9 mouse cellular contexts compared by ENCODE assay signal in genomic region chr7:4513236-4513635, GRCm38 (mm10). TPM values are rescaled to one million over a fixed set of nuclear protein-coding genes. Genes with fewer than 3 reads are reported as not detected.
DNase-seq lines count a peak whose midpoint lies in the region; ATAC-seq and TF ChIP-seq lines count a peak whose summit lies in the region.
"Had no signal": no experiment of that assay in that cellular context is flagged by ENCODE, and none has a peak within 500 bp of the region (broad histone marks: within the 10 kb centered on the region; RNA-seq: fewer than 3 reads in every experiment).

No protein-coding gene starts in this region.

- no peak overlapping the region for H3K4me3 ChIP-seq in hindbrain, embryonic 10.5 days
- no peak overlapping the region for H3K4me3 ChIP-seq in hindbrain, embryonic 16.5 days (ENCODE audit: low read length)
- no peak overlapping the region for H3K4me3 ChIP-seq in CH12.LX (replicated peaks in 1 of 3; ENCODE audit: low read depth in 2 of 3, low read length in 2 of 3, poor library complexity in 1 of 3)
- no peak overlapping the region for H3K4me3 ChIP-seq in cortical plate, adult 2 months (ENCODE audit: insufficient read depth, low read length)
- H3K4me3 ChIP-seq in megakaryocyte, embryonic 14.5 days (replicated peaks): peak overlapping the region; percentile 40
- H3K4me3 ChIP-seq: neural tube, embryonic 13.5 days had no signal

- TF ChIP-seq RAD21 in CH12.LX (IDR thresholded peaks at IDR 0.05; ENCODE audit: low read depth, low read length): peak; percentile 39

- H3K27me3 ChIP-seq in hindbrain, embryonic 10.5 days (ENCODE audit: insufficient read depth, poor library complexity, severe bottlenecking): peaks cover 16% of the 10 kb centered on the region
- no peaks in the 10 kb centered on the region for H3K27me3 ChIP-seq in hindbrain, embryonic 16.5 days (replicated peaks; ENCODE audit: control insufficient read depth, insufficient read depth, low read length)
- no peaks in the 10 kb centered on the region for H3K27me3 ChIP-seq in CH12.LX (replicated peaks)
- no peaks in the 10 kb centered on the region for H3K27me3 ChIP-seq in megakaryocyte, embryonic 14.5 days (replicated peaks)
- H3K27me3 ChIP-seq: neural tube, embryonic 13.5 days had no signal

- TF ChIP-seq CTCF in CH12.LX (conservative IDR thresholded peaks at IDR 0.05 in 1 of 2, IDR thresholded peaks at IDR 0.05 in 1 of 2; ENCODE audit: low read depth in 2 of 2, low read length in 2 of 2): peak; percentile 85 to 96
- peak; percentile 69 for TF ChIP-seq CTCF in cortical plate, adult 2 months (IDR thresholded peaks at IDR 0.05; ENCODE audit: extremely low read depth, insufficient read depth, low read length)

- no peaks in the 10 kb centered on the region for H3K36me3 ChIP-seq in hindbrain, embryonic 10.5 days
- no peaks in the 10 kb centered on the region for H3K36me3 ChIP-seq in hindbrain, embryonic 16.5 days (ENCODE audit: control insufficient read depth, insufficient read depth, low read length)
- no peaks in the 10 kb centered on the region for H3K36me3 ChIP-seq in CH12.LX (replicated peaks in 1 of 2; ENCODE audit: control insufficient read depth in 1 of 2, insufficient read depth in 1 of 2, low read length in 1 of 2)
- H3K36me3 ChIP-seq in megakaryocyte, embryonic 14.5 days (replicated peaks; ENCODE audit: low read length): peaks cover 2% of the 10 kb centered on the region
- H3K36me3 ChIP-seq: neural tube, embryonic 13.5 days had no signal

- no peak overlapping the region for H3K27ac ChIP-seq in hindbrain, embryonic 10.5 days
- H3K27ac ChIP-seq in hindbrain, embryonic 16.5 days (ENCODE audit: low read depth, low read length): no peak overlapping the region
- no peak overlapping the region for H3K27ac ChIP-seq in CH12.LX (ENCODE audit: insufficient read depth, low read depth)
- no peak overlapping the region for H3K27ac ChIP-seq in cortical plate, adult 2 months (ENCODE audit: insufficient read depth, low read length)
- H3K27ac ChIP-seq: neural tube, embryonic 13.5 days had no signal

- WGBS in hindbrain, embryonic 10.5 days: 34% methylated on average over 13 of the region's 13 CpGs
- WGBS in hindbrain, embryonic 16.5 days: 37% methylated on average over 13 of the region's 13 CpGs

- no peak overlapping the region for H3K9ac ChIP-seq in hindbrain, embryonic 16.5 days (ENCODE audit: low read depth, low read length)
- H3K9ac ChIP-seq in CH12.LX (ENCODE audit: insufficient read depth, low read depth): no peak overlapping the region

- no peak for TF ChIP-seq POLR2A in CH12.LX (IDR thresholded peaks at IDR 0.05; ENCODE audit: low read depth, low read length)
- no peak for TF ChIP-seq POLR2A in cortical plate, adult 2 months (IDR thresholded peaks at IDR 0.05; ENCODE audit: extremely low read depth, insufficient read depth, low read length)

- TF ChIP-seq EP300 in CH12.LX (IDR thresholded peaks at IDR 0.05; ENCODE audit: low read length): no peak

- H3K4me2 ChIP-seq in hindbrain, embryonic 16.5 days (ENCODE audit: low read length): no peak overlapping the region
- H3K4me2 ChIP-seq in CH12.LX (ENCODE audit: insufficient read depth, low read depth, poor library complexity, severe bottlenecking): no peak overlapping the region
- H3K4me2 ChIP-seq: neural tube, embryonic 13.5 days had no signal

- peak; percentile 47 for DNase-seq in hindbrain, embryonic 10.5 days (ENCODE audit: low spot score)
- DNase-seq in CH12.LX (ENCODE audit: extremely low read depth): peak; percentile 67
- no peak for DNase-seq in right cerebral cortex, postnatal 25 days

- peaks cover 32% of the 10 kb centered on the region for H3K4me1 ChIP-seq in hindbrain, embryonic 10.5 days (replicated peaks)
- H3K4me1 ChIP-seq in hindbrain, embryonic 16.5 days (ENCODE audit: control insufficient read depth, insufficient read depth, low read depth, low read length): no peaks in the 10 kb centered on the region
- H3K4me1 ChIP-seq in CH12.LX (ENCODE audit: control insufficient read depth in 1 of 2, insufficient read depth in 2 of 2): peaks cover 5 to 22% of the 10 kb centered on the region in 2 experiments; a peak in 3 of 4 replicates
- no peaks in the 10 kb centered on the region for H3K4me1 ChIP-seq in cortical plate, adult 2 months (ENCODE audit: control insufficient read depth, insufficient read depth, low read length)
- peaks cover 68% of the 10 kb centered on the region for H3K4me1 ChIP-seq in megakaryocyte, embryonic 14.5 days

- H3K79me2 ChIP-seq in CH12.LX (replicated peaks; ENCODE audit: control insufficient read depth, extremely low read depth, insufficient read depth, poor library complexity, severe bottlenecking): no peaks in the 10 kb centered on the region

- dilution Hi-C loops in CH12.LX (cut with MboI; ENCODE audit: extremely low pct_ligation_motif_present, extremely low pct_unique_long_range_greater_than_20kb, low sequenced_read_pairs): no loop called here

- no peak for ATAC-seq in hindbrain, embryonic 16.5 days
- ATAC-seq in inflammation-experienced regulatory T-cells, adult 6 months: peak; percentile 51
- no peak for ATAC-seq in frontal cortex, adult (ENCODE audit: low TSS enrichment)

- peaks cover 2% of the 10 kb centered on the region; the same call in 1 of the 2 replicates for H3K9me3 ChIP-seq in hindbrain, embryonic 10.5 days
- H3K9me3 ChIP-seq in hindbrain, embryonic 16.5 days (ENCODE audit: control insufficient read depth, low read length): no peaks in the 10 kb centered on the region
- H3K9me3 ChIP-seq in CH12.LX (replicated peaks; ENCODE audit: low read length): no peaks in the 10 kb centered on the region
- no peaks in the 10 kb centered on the region for H3K9me3 ChIP-seq in megakaryocyte, embryonic 14.5 days
- H3K9me3 ChIP-seq: neural tube, embryonic 13.5 days had no signal

- in situ Hi-C loops in CH12.LX (cut with MboI; ENCODE audit: low pct_ligation_motif_present, low pct_unique_long_range_greater_than_20kb, low sequenced_read_pairs): loop anchor here (10.0 kb wide), 1 partner anchor 388 kb away; no protein-coding TSS in a partner anchor

TF ChIP-seq in CH12.LX, 34 proteins besides CTCF, POLR2A, EP300 and RAD21 (continues in another document):
- TF ChIP-seq SMC3 (IDR thresholded peaks at IDR 0.05; ENCODE audit: low read depth, low read length): peak; percentile 68

RNA-seq across cellular contexts. Expression of gene Tnnt1, which starts 2.9 kb away (rescaled TPM):
- 5.7 and 6.2 TPM in 2 replicates for polyA plus RNA-seq in hindbrain, embryonic 10.5 days (2016; fragmentation: Nextera tagmentation; extraction: Ambion mirVana)
- polyA plus RNA-seq in hindbrain, embryonic 16.5 days (2015; fragmentation: Nextera tagmentation; extraction: Ambion mirVana): 3.7 and 15.9 TPM in 2 replicates
- total RNA-seq in CH12.LX (2012; rRNA removed) (0.25 and 0.30 TPM in 2 replicates), CH12.LX (2014; rRNA removed) (0.53 TPM in 1 of 2 replicates, not detected in the other)
- polyA plus RNA-seq in CH12.LX (2012; ENCODE audit: insufficient read length, low read depth): 0.36 and 0.76 TPM in 2 replicates
- polyA plus RNA-seq in cortical plate, adult 2 months (2012; rRNA removed): 9.6 and 10.1 TPM in 2 replicates
- polyA plus RNA-seq in inflammation-experienced regulatory T-cells, adult 6 months (2017; shearing (Covaris generic)): 1 to 10 TPM; 6.4 to 8.0 (median 6.9) TPM
- 38.2 TPM in 1 of 2 replicates, not detected in the other for polyA plus RNA-seq in megakaryocyte, embryonic 14.5 days (2012; ENCODE audit: insufficient read depth, low replicate concordance)

RNA-seq across cellular contexts. Expression of gene Tnni3, which starts 10.8 kb away (rescaled TPM):
- polyA plus RNA-seq in hindbrain, embryonic 10.5 days (2016; fragmentation: Nextera tagmentation; extraction: Ambion mirVana): 2.5 and 3.5 TPM in 2 replicates
- polyA plus RNA-seq in hindbrain, embryonic 16.5 days (2015; fragmentation: Nextera tagmentation; extraction: Ambion mirVana): 1.7 and 2.0 TPM in 2 replicates
- total RNA-seq in CH12.LX (2012; rRNA removed) (0.51 and 0.59 TPM in 2 replicates), CH12.LX (2014; rRNA removed) (0.64 TPM in 1 of 2 replicates, not detected in the other)
- polyA plus RNA-seq in CH12.LX (2012; ENCODE audit: insufficient read length, low read depth): 1.6 and 2.0 TPM in 2 replicates
- 1.3 and 1.9 TPM in 2 replicates for polyA plus RNA-seq in cortical plate, adult 2 months (2012; rRNA removed)
- 1 to 10 TPM in 2 of 3 experiments, under 1 TPM in 1; 0.48 to 3.4 (median 1.4) TPM for polyA plus RNA-seq in inflammation-experienced regulatory T-cells, adult 6 months (2017; shearing (Covaris generic))
- polyA plus RNA-seq in megakaryocyte, embryonic 14.5 days (2012; ENCODE audit: insufficient read depth, low replicate concordance): 3.9 TPM in 1 of 2 replicates, not detected in the other

RNA-seq across cellular contexts. Expression of gene Ppp1r12c, which starts 11.8 kb away (rescaled TPM):
- 40.8 and 45.8 TPM in 2 replicates for polyA plus RNA-seq in hindbrain, embryonic 10.5 days (2016; fragmentation: Nextera tagmentation; extraction: Ambion mirVana)
- 18.3 and 38.5 TPM in 2 replicates for polyA plus RNA-seq in hindbrain, embryonic 16.5 days (2015; fragmentation: Nextera tagmentation; extraction: Ambion mirVana)
- total RNA-seq in CH12.LX (2012; rRNA removed): 55.8 and 60.5 TPM in 2 replicates
- 71.0 and 78.1 TPM in 2 replicates for total RNA-seq in CH12.LX (2014; rRNA removed)
- 103 and 112 TPM in 2 replicates for polyA plus RNA-seq in CH12.LX (2012; ENCODE audit: insufficient read length, low read depth)
- 105 and 107 TPM in 2 replicates for polyA plus RNA-seq in cortical plate, adult 2 months (2012; rRNA removed)
- 10 to 100 TPM; 19.1 to 23.9 (median 19.4) TPM for polyA plus RNA-seq in inflammation-experienced regulatory T-cells, adult 6 months (2017; shearing (Covaris generic))
- 267 and 1,249 TPM in 2 replicates for polyA plus RNA-seq in megakaryocyte, embryonic 14.5 days (2012; ENCODE audit: insufficient read depth, low replicate concordance)

RNA-seq across cellular contexts. Expression of gene Dnaaf3, which starts 19.0 kb away (rescaled TPM):
- 2.5 and 2.9 TPM in 2 replicates for polyA plus RNA-seq in hindbrain, embryonic 10.5 days (2016; fragmentation: Nextera tagmentation; extraction: Ambion mirVana)
- 2.8 TPM in 2 replicates for polyA plus RNA-seq in hindbrain, embryonic 16.5 days (2015; fragmentation: Nextera tagmentation; extraction: Ambion mirVana)
- 0.46 and 0.59 TPM in 2 replicates for total RNA-seq in CH12.LX (2012; rRNA removed)
- 0.16 TPM in 1 of 2 replicates, not detected in the other for total RNA-seq in CH12.LX (2014; rRNA removed)
- polyA plus RNA-seq in CH12.LX (2012; ENCODE audit: insufficient read length, low read depth): 0.83 and 1.1 TPM in 2 replicates
- polyA plus RNA-seq in cortical plate, adult 2 months (2012; rRNA removed): 1.0 and 1.3 TPM in 2 replicates
- 1 to 10 TPM; 1.3 to 2.1 (median 1.3) TPM for polyA plus RNA-seq in inflammation-experienced regulatory T-cells, adult 6 months (2017; shearing (Covaris generic))
- 1.3 and 5.0 TPM in 2 replicates for polyA plus RNA-seq in megakaryocyte, embryonic 14.5 days (2012; ENCODE audit: insufficient read depth, low replicate concordance)

RNA-seq across cellular contexts. Expression of gene Syt5, which starts 34.1 kb away (rescaled TPM):
- polyA plus RNA-seq in hindbrain, embryonic 10.5 days (2016; fragmentation: Nextera tagmentation; extraction: Ambion mirVana): 5.0 and 15.2 TPM in 2 replicates
- polyA plus RNA-seq in hindbrain, embryonic 16.5 days (2015; fragmentation: Nextera tagmentation; extraction: Ambion mirVana): 119 and 124 TPM in 2 replicates
- 0.34 and 0.68 TPM in 2 replicates for total RNA-seq in CH12.LX (2012; rRNA removed)
- 0.20 and 0.30 TPM in 2 replicates for total RNA-seq in CH12.LX (2014; rRNA removed)
- 0.30 and 0.46 TPM in 2 replicates for polyA plus RNA-seq in CH12.LX (2012; ENCODE audit: insufficient read length, low read depth)
- 218 and 229 TPM in 2 replicates for polyA plus RNA-seq in cortical plate, adult 2 months (2012; rRNA removed)
- polyA plus RNA-seq in inflammation-experienced regulatory T-cells, adult 6 months (2017; shearing (Covaris generic)): under 1 TPM in 1 of 3 experiments, not detected in 2; 0.83 TPM
- polyA plus RNA-seq in megakaryocyte, embryonic 14.5 days (2012; ENCODE audit: insufficient read depth, low replicate concordance): 2.6 TPM in 1 of 2 replicates, not detected in the other
